Mouse (Mus musculus) adrenal gland, adult 18-20 months (tissue): ENCODE results near the gene Ube2t. TPM values are rescaled to one million over a fixed set of nuclear protein-coding genes. Genes with fewer than 3 reads are reported as not detected.

Experiments used
- DNase-seq, 2 experiments: peaks; one replicate each; pipeline ENCODE4 v3.0.0; 2021 to 2022; ENCODE audit warnings: low spot score in 2 of 2
- total RNA-seq, 2 experiments: library from RNA; stranded (reverse); gene quantifications; 1 replicate in 1 of 2; 2 replicates in 1 of 2; pipeline ENCODE4 v1.2.3; 2021

The Ube2t gene
- total RNA-seq, 2 experiments from 2014 or later: 0.40 to 0.67 TPM

GRCm38 (mm10) chr1:134994739-134995138 lies 32.4 kb downstream of the Ube2t start:
- no peak for DNase-seq

GRCm38 (mm10) chr1:134995437-134995836 lies 33.1 kb downstream of the Ube2t start:
- DNase-seq: no peak

- DNase-seq: no peak
Measured at GRCm38 (mm10) chr1:134995954-134996353, 33.6 kb downstream of the Ube2t start.

GRCm38 (mm10) chr1:134996471-134996870 lies 34.1 kb downstream of the Ube2t start:
- DNase-seq: no peak

- no peak for DNase-seq
Measured at GRCm38 (mm10) chr1:134997568-134997967, 35.2 kb downstream of the Ube2t start.

- no peak for DNase-seq
Measured at GRCm38 (mm10) chr1:134998231-134998630, 35.9 kb downstream of the Ube2t start.

- no peak for DNase-seq
Measured at GRCm38 (mm10) chr1:135000527-135000926, 38.2 kb downstream of the Ube2t start.

- DNase-seq: no peak
Measured at GRCm38 (mm10) chr1:135003346-135003745, 41.0 kb downstream of the Ube2t start.

GRCm38 (mm10) chr1:135005696-135006095 lies 43.3 kb downstream of the Ube2t start:
- no peak for DNase-seq

GRCm38 (mm10) chr1:135009833-135010232 lies 47.5 kb downstream of the Ube2t start:
- no peak for DNase-seq

GRCm38 (mm10) chr1:135011912-135012311 lies 49.5 kb downstream of the Ube2t start:
- no peak for DNase-seq

- no peak for DNase-seq
Measured at GRCm38 (mm10) chr1:135012472-135012871, 50.1 kb downstream of the Ube2t start.

- DNase-seq: no peak
Measured at GRCm38 (mm10) chr1:135014921-135015445, 52.6 kb downstream of the Ube2t start.

- DNase-seq: no peak
Measured at GRCm38 (mm10) chr1:135016907-135017655, 54.7 kb downstream of the Ube2t start.

GRCm38 (mm10) chr1:135017656-135018015 lies 55.3 kb downstream of the Ube2t start:
- no peak for DNase-seq

GRCm38 (mm10) chr1:135019087-135019774 lies 56.9 kb downstream of the Ube2t start:
- no peak for DNase-seq

GRCm38 (mm10) chr1:135019775-135020167 lies 57.4 kb downstream of the Ube2t start:
- DNase-seq: no peak

- no peak for DNase-seq
Measured at GRCm38 (mm10) chr1:135020281-135020940, 58.0 kb downstream of the Ube2t start.

- DNase-seq: no peak
Measured at GRCm38 (mm10) chr1:135020970-135021369, 58.6 kb downstream of the Ube2t start.

GRCm38 (mm10) chr1:135021936-135022335 lies 59.6 kb downstream of the Ube2t start:
- DNase-seq: no peak

- no peak for DNase-seq
Measured at GRCm38 (mm10) chr1:135023583-135023982, 61.2 kb downstream of the Ube2t start.
